Mouse (Mus musculus) ES-E14 (cell line): ENCODE measurements at regions not wholly inside any gene's neighbourhood (a gene's known extent, or its start where the extent isn't known, plus 50 kb on each side); places are given as distances from the start of the nearest gene placed in this dataset.

ENCODE experiments used
- DNase-seq: peaks from one replicate; pipeline ENCODE4 v3.0.0-alpha.2; 2013; ENCODE audit warnings: low read depth, low spot score
- H3K27ac ChIP-seq: 2 replicates; pipeline ENCODE4 v1.5.1; 2012; ENCODE audit warnings: low read depth, mild to moderate bottlenecking, low read length, moderate library complexity, mixed read lengths; ENCODE audit not compliant: poor library complexity, insufficient read depth, severe bottlenecking
- H3K36me3 ChIP-seq: 2 replicates; pipeline ENCODE4 v1.6.1; 2012; ENCODE audit warnings: mild to moderate bottlenecking, low read length, moderate library complexity, mixed read lengths; ENCODE audit not compliant: control insufficient read depth, poor library complexity, insufficient read depth, severe bottlenecking
- H3K4me1 ChIP-seq, 2 experiments: fragments of 150-350 bp in 1 of 2; sonication (generic) in 1 of 2; 2 replicates each; pipeline ENCODE4 v1.6.1; 2012; ENCODE audit warnings: low read length in 2 of 2, mild to moderate bottlenecking in 1 of 2, mixed read lengths in 1 of 2; ENCODE audit not compliant: control insufficient read depth in 2 of 2, insufficient read depth in 2 of 2, poor library complexity in 1 of 2
- H3K4me3 ChIP-seq, 2 experiments: fragments of 150-350 bp in 1 of 2; sonication (generic) in 1 of 2; 2 replicates each; pipeline ENCODE4 v1.5.1; 2012; ENCODE audit warnings: low read length in 2 of 2, low read depth in 1 of 2, mild to moderate bottlenecking in 1 of 2, mixed read lengths in 1 of 2; ENCODE audit not compliant: insufficient read depth in 1 of 2, poor library complexity in 1 of 2, severe bottlenecking in 1 of 2
- H3K9ac ChIP-seq: 2 replicates; pipeline ENCODE4 v1.6.1; 2012; ENCODE audit warnings: low read depth, mild to moderate bottlenecking, low read length, mixed read lengths; ENCODE audit not compliant: poor library complexity, insufficient read depth, severe bottlenecking
- H3K9me3 ChIP-seq: fragments of 150-350 bp; sonication (generic); 2 replicates; pipeline ENCODE4 v1.6.1; 2012; ENCODE audit warnings: low read depth, mild to moderate bottlenecking, low read length; ENCODE audit not compliant: control insufficient read depth, insufficient read depth
- CHD2 ChIP-seq: IDR thresholded peaks from 2 replicates; pipeline ENCODE4 v1.6.1; 2014; ENCODE audit warnings: mild to moderate bottlenecking, low read depth, low read length, inconsistent platforms
- HCFC1 ChIP-seq: IDR thresholded peaks from 2 replicates; pipeline ENCODE4 v1.6.1; 2012; ENCODE audit warnings: low read length, inconsistent platforms, borderline replicate concordance; ENCODE audit not compliant: insufficient read depth
- MAFK ChIP-seq: IDR thresholded peaks from 2 replicates; pipeline ENCODE4 v1.6.1; 2014; ENCODE audit warnings: mild to moderate bottlenecking, low read depth, low read length, inconsistent platforms; ENCODE audit not compliant: insufficient read depth
- ZC3H11A ChIP-seq: IDR thresholded peaks from 2 replicates; pipeline ENCODE4 v1.6.1; 2012; ENCODE audit warnings: low read depth, mild to moderate bottlenecking, inconsistent platforms, low read length, borderline replicate concordance
- ZNF384 ChIP-seq: IDR thresholded peaks from 2 replicates; pipeline ENCODE4 v1.6.1; 2012; ENCODE audit warnings: low read depth, low read length, inconsistent platforms
- in situ Hi-C, 2 experiments: fragments of 600-800 bp; cut with MboI; formaldehyde crosslinking; loops; one replicate each; pipeline ENCODE4 v1.15.1; 2025; ENCODE audit warnings: low sequenced_read_pairs in 2 of 2, inconsistent platforms in 1 of 2; ENCODE audit not compliant: unreplicated experiment in 2 of 2

- in situ Hi-C loops = no loop called here
- no peak for DNase-seq
- H3K27ac ChIP-seq = no peak overlapping the region
- no peaks in the 10 kb centered on the region for H3K36me3 ChIP-seq
- no peak overlapping the region for H3K4me3 ChIP-seq
- TF ChIP-seq CHD2 = no peak
- TF ChIP-seq ZNF384 = no peak
- no peak for TF ChIP-seq MAFK
- no peak for TF ChIP-seq HCFC1
- TF ChIP-seq ZC3H11A = no peak
- no peaks in the 10 kb centered on the region for H3K9me3 ChIP-seq
- H3K9ac ChIP-seq = no peak overlapping the region
- peaks cover 4 to 9% of the 10 kb centered on the region in 2 experiments; a peak in 3 of 4 replicates for H3K4me1 ChIP-seq
Observed at GRCm38 (mm10) chr8:125367374-125367773, 202.2 kb downstream of the Sipa1l2 start.

GRCm38 (mm10) chr8:125365004-125365403, 204.6 kb downstream of the Sipa1l2 start:
- Histone ChIP-seq H3K36me3 (no peaks in the 10 kb centered on the region), H3K27ac (no peak overlapping the region), H3K4me3 (no peak overlapping the region), H3K9ac (no peak overlapping the region), H3K4me1 (peaks cover under 1 to 6% of the 10 kb centered on the region in 2 experiments; a peak in 2 of 4 replicates), H3K9me3 (no peaks in the 10 kb centered on the region)
- no peak for DNase-seq
- in situ Hi-C loops = no loop called here
- TF ChIP-seq ZNF384 (no peak), ZC3H11A (no peak), HCFC1 (no peak)

DNA sequence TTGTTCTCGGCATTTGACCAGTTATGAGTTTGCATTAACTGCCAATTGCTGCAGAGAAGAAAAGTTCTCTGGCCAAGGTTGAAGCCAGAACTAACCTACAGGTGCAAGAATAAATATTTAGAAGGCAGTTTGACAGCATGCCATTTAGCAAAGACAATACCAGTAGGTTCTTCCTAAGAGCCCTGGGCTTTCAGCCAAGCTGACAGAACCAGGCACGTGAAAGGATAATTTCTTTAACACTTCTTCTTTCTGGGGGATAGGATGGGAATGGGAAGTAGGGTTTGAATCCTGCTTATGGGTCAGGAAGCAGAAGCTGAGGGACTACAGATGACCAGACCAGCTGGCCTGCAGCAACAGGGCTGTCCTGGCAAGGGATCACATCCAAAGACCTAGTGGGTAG, 210.2 kb downstream of the Sipa1l2 start:
- H3K9me3 ChIP-seq = no peaks in the 10 kb centered on the region
- H3K27ac ChIP-seq = no peak overlapping the region
- H3K4me3 ChIP-seq = no peak overlapping the region
- no peaks in the 10 kb centered on the region for H3K4me1 ChIP-seq
- H3K36me3 ChIP-seq = no peaks in the 10 kb centered on the region
- no peak for TF ChIP-seq MAFK
- no peak for TF ChIP-seq ZNF384
- no peak for TF ChIP-seq ZC3H11A
- no peak for TF ChIP-seq HCFC1
- no peak for TF ChIP-seq CHD2
- in situ Hi-C loops = no loop called here
- no peak overlapping the region for H3K9ac ChIP-seq
- no peak for DNase-seq

GRCm38 (mm10) chr8:125357759-125358158, 211.8 kb downstream of the Sipa1l2 start:
- H3K4me1 ChIP-seq = no peaks in the 10 kb centered on the region
- no peaks in the 10 kb centered on the region for H3K9me3 ChIP-seq
- H3K4me3 ChIP-seq = no peak overlapping the region
- no peak overlapping the region for H3K27ac ChIP-seq
- in situ Hi-C loops = no loop called here
- TF ChIP-seq HCFC1 (no peak), CHD2 (no peak), ZNF384 (no peak), ZC3H11A (no peak), MAFK (no peak)
- no peak overlapping the region for H3K9ac ChIP-seq
- DNase-seq = no peak
- no peaks in the 10 kb centered on the region for H3K36me3 ChIP-seq

- in situ Hi-C loops = no loop called here
- H3K4me3 ChIP-seq = no peak overlapping the region
- TF ChIP-seq HCFC1 = no peak
- no peak for TF ChIP-seq ZNF384
- no peak for TF ChIP-seq CHD2
- no peak for TF ChIP-seq MAFK
- TF ChIP-seq ZC3H11A = no peak
- H3K4me1 ChIP-seq = no peaks in the 10 kb centered on the region
- H3K9me3 ChIP-seq = no peaks in the 10 kb centered on the region
- H3K36me3 ChIP-seq = no peaks in the 10 kb centered on the region
- no peak overlapping the region for H3K27ac ChIP-seq
- no peak for DNase-seq
- H3K9ac ChIP-seq = no peak overlapping the region
Observed at GRCm38 (mm10) chr8:125355059-125355509, 214.5 kb downstream of the Sipa1l2 start.
